Mouse (Mus musculus) heart, adult 2 months (tissue): ENCODE data around the gene Pink1.
A peak's percentile ranks its signal among the peaks of the same experiment; 100 is the strongest.

ENCODE experiments used
- CTCF ChIP-seq: fragments of 200-600 bp; IDR thresholded peaks from 2 replicates; pipeline ENCODE4 v1.8.1; 2022; ENCODE audit warnings: antibody characterized with exemption, mild to moderate bottlenecking, moderate library complexity
- EP300 ChIP-seq: fragments of 200-500 bp; IDR thresholded peaks from 2 replicates; pipeline ENCODE4 v1.6.1; 2011; ENCODE audit warnings: low read depth, low read length, control low read depth; ENCODE audit not compliant: insufficient read depth

DNA sequence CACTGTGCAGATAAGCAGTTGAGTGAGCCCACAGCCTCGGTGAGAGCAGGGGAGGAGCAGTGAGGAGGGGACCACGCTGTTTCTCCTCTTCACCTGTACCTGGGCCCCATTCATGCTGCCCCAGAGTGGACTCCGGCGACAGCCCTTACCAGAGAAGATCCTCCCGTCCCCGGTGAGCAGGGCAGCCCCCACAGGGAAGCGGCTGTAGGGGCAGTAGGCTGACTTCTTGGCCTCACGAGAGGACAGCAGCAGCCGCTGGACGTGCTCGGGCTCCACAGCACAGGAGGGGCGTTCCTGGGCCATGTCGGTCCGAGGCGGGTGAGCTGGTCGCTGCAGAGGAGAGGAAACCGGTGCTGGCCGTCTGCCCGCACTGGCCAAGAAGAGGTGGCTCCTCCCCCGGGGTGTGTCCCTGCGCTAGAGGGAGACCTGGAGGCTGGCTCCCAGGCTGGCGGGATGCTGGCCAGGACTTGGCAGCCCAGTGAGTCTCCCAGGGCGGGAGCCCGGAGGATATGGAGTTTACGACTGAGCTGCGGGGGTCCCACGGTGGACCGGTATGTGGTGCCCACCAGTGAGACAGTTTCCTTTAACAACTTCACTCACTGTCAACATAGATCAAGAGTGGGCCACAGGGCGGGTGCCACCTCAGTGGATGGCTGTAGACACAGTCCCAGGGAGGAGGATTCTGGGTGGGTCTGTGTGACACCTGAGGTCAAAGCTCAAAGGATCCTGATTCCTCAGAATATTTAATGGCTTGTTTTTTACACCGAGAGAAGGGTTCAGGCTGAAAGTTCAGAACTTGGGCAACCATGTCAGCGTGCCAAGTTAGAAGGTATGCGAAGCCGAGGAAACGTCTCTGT, 41.8 kb upstream of the Pink1 start, which contains the start of gene Cda:
- TF ChIP-seq CTCF (peak; percentile 16; the same call in 1 of the 2 replicates), EP300 (no peak)
